In genomic region chr7:34805042-34805441, GRCm38 (mm10) we compare ENCODE assay signal across 22 mouse cellular contexts. TPM values are rescaled to one million over a fixed set of nuclear protein-coding genes. Genes with fewer than 3 reads are reported as not detected.
DNase-seq lines count a peak whose midpoint lies in the region; ATAC-seq and TF ChIP-seq lines count a peak whose summit lies in the region.
"Had no signal": no experiment of that assay in that cellular context is flagged by ENCODE, and none has a peak within 500 bp of the region (broad histone marks: within the 10 kb centered on the region; RNA-seq: fewer than 3 reads in every experiment).

No protein-coding gene starts in this region.

- peaks cover 10% of the 10 kb centered on the region for H3K4me1 ChIP-seq in midbrain, embryonic 12.5 days
- H3K4me1 ChIP-seq in midbrain, postnatal 0 days (ENCODE audit: insufficient read depth, low read length), result peaks cover 1% of the 10 kb centered on the region; the same call in 1 of the 2 replicates
- H3K4me1 ChIP-seq in hindbrain, embryonic 13.5 days (replicated peaks), result peaks cover 56% of the 10 kb centered on the region
- peaks cover 13% of the 10 kb centered on the region for H3K4me1 ChIP-seq in kidney, postnatal 0 days (replicated peaks; ENCODE audit: insufficient read depth, low read length)
- H3K4me1 ChIP-seq: lung, embryonic 15.5 days had no signal

- H3K4me2 ChIP-seq in midbrain, embryonic 12.5 days (replicated peaks), result peak overlapping the region; percentile 23; the same call in 1 of the 2 replicates
- H3K4me2 ChIP-seq in midbrain, postnatal 0 days (ENCODE audit: low read depth, low read length, poor library complexity, severe bottlenecking), result no peak overlapping the region
- 0 out of 2 replicates have a peak overlapping the region, but pooled peaks have one; percentile 9 for H3K4me2 ChIP-seq in hindbrain, embryonic 13.5 days
- H3K4me2 ChIP-seq in kidney, postnatal 0 days (ENCODE audit: low read length), result no peak overlapping the region
- H3K4me2 ChIP-seq: forebrain, embryonic 13.5 days; heart, embryonic 11.5 days; limb, embryonic 15.5 days; lung, embryonic 15.5 days had no signal

- no peak for DNase-seq in midbrain, postnatal 0 days (ENCODE audit: low spot score)
- peak; percentile 60 for DNase-seq in kidney, adult 11 months
- DNase-seq in kidney, postnatal 0 days (ENCODE audit: low spot score), result no peak
- DNase-seq in gastrocnemius, postnatal 4 days (ENCODE audit: low spot score in 2 of 2), result no peak
- no peak for DNase-seq in ovary, adult 18-20 months (ENCODE audit: low spot score)
- DNase-seq: adrenal gland, postnatal 10 days; B cell, adult 2 months; cerebellum, adult 11 months; cerebellum, postnatal 14 days; gastrocnemius, postnatal 25 days; heart, postnatal 14 days; layer of hippocampus, adult 9-11 months; right cerebral cortex, adult 18-20 months; spleen, adult 18-20 months had no signal

- TF ChIP-seq CTCF in midbrain, postnatal 0 days (IDR thresholded peaks at IDR 0.05), result no peak
- no peak for TF ChIP-seq CTCF in kidney, postnatal 0 days (IDR thresholded peaks at IDR 0.05; ENCODE audit: low read depth)

- peaks cover 54% of the 10 kb centered on the region for H3K27me3 ChIP-seq in midbrain, embryonic 12.5 days
- no peaks in the 10 kb centered on the region for H3K27me3 ChIP-seq in midbrain, postnatal 0 days (ENCODE audit: insufficient read depth, low read length)
- peaks cover 17% of the 10 kb centered on the region for H3K27me3 ChIP-seq in hindbrain, embryonic 13.5 days
- no peaks in the 10 kb centered on the region for H3K27me3 ChIP-seq in kidney, postnatal 0 days (ENCODE audit: insufficient read depth, low read length)

- H3K27ac ChIP-seq in midbrain, embryonic 12.5 days (replicated peaks), result peak overlapping the region; percentile 42; the same call in 1 of the 2 replicates
- no peak overlapping the region for H3K27ac ChIP-seq in midbrain, postnatal 0 days (ENCODE audit: low read depth, low read length)
- peak overlapping the region; percentile 65; the same call in 1 of the 2 replicates for H3K27ac ChIP-seq in hindbrain, embryonic 13.5 days
- H3K27ac ChIP-seq in kidney, postnatal 0 days, result peak overlapping the region; percentile 43
- H3K27ac ChIP-seq: forebrain, embryonic 13.5 days; limb, embryonic 15.5 days; lung, embryonic 15.5 days had no signal

- H3K9ac ChIP-seq in midbrain, embryonic 12.5 days (replicated peaks), result no peak overlapping the region
- H3K9ac ChIP-seq in midbrain, postnatal 0 days (replicated peaks; ENCODE audit: low read length, poor library complexity, severe bottlenecking), result no peak overlapping the region
- no peak overlapping the region for H3K9ac ChIP-seq in hindbrain, embryonic 13.5 days
- H3K9ac ChIP-seq in kidney, postnatal 0 days (ENCODE audit: low read depth, low read length), result no peak overlapping the region
- H3K9ac ChIP-seq: forebrain, embryonic 13.5 days; limb, embryonic 15.5 days; lung, embryonic 15.5 days had no signal

- no peaks in the 10 kb centered on the region for H3K9me3 ChIP-seq in midbrain, embryonic 12.5 days
- H3K9me3 ChIP-seq in midbrain, postnatal 0 days (ENCODE audit: low read length), result no peaks in the 10 kb centered on the region
- no peaks in the 10 kb centered on the region for H3K9me3 ChIP-seq in hindbrain, embryonic 13.5 days
- no peaks in the 10 kb centered on the region for H3K9me3 ChIP-seq in kidney, postnatal 0 days (replicated peaks; ENCODE audit: low read length)
- H3K9me3 ChIP-seq: forebrain, embryonic 13.5 days; limb, embryonic 15.5 days; lung, embryonic 15.5 days had no signal

- no peak overlapping the region for H3K4me3 ChIP-seq in midbrain, embryonic 12.5 days
- H3K4me3 ChIP-seq in midbrain, postnatal 0 days (ENCODE audit: low read depth, low read length), result no peak overlapping the region
- H3K4me3 ChIP-seq in hindbrain, embryonic 13.5 days, result no peak overlapping the region
- no peak overlapping the region for H3K4me3 ChIP-seq in kidney, postnatal 0 days (replicated peaks; ENCODE audit: low read depth, low read length)
- H3K4me3 ChIP-seq: forebrain, embryonic 13.5 days; limb, embryonic 15.5 days; lung, embryonic 15.5 days had no signal

- no peak for ATAC-seq in midbrain, embryonic 12.5 days (ENCODE audit: low FRiP score, low read depth)
- ATAC-seq in midbrain, postnatal 0 days (ENCODE audit: low FRiP score), result no peak
- ATAC-seq in hindbrain, embryonic 13.5 days (ENCODE audit: low FRiP score), result no peak
- ATAC-seq in kidney, postnatal 0 days (replicated peaks; ENCODE audit: low FRiP score, low read depth), result peak; percentile 77
- no peak for ATAC-seq in frontal cortex, adult (ENCODE audit: low TSS enrichment)
- ATAC-seq: forebrain, embryonic 13.5 days; inflammation-experienced regulatory T-cells, adult 6 months had no signal

- 92% methylated on average over 2 of the region's 2 CpGs for WGBS in midbrain, embryonic 12.5 days
- 83% methylated on average over 2 of the region's 2 CpGs for WGBS in midbrain, postnatal 0 days
- 78% methylated on average over 2 of the region's 2 CpGs for WGBS in hindbrain, embryonic 13.5 days
- 64% methylated on average over 2 of the region's 2 CpGs for WGBS in kidney, postnatal 0 days

- H3K36me3 ChIP-seq in midbrain, embryonic 12.5 days, result no peaks in the 10 kb centered on the region
- H3K36me3 ChIP-seq in midbrain, postnatal 0 days (ENCODE audit: insufficient read depth, low read length), result no peaks in the 10 kb centered on the region
- H3K36me3 ChIP-seq in hindbrain, embryonic 13.5 days, result no peaks in the 10 kb centered on the region
- H3K36me3 ChIP-seq in kidney, postnatal 0 days (ENCODE audit: insufficient read depth, low read length), result no peaks in the 10 kb centered on the region
- H3K36me3 ChIP-seq: limb, embryonic 15.5 days; lung, embryonic 15.5 days had no signal

RNA-seq across cellular contexts. Expression of gene Chst8, which starts 7.5 kb away (rescaled TPM):
- 15.7 and 18.9 TPM in 2 replicates for polyA plus RNA-seq in midbrain, embryonic 12.5 days (2016; fragmentation: Nextera tagmentation; extraction: Ambion mirVana)
- 17.4 and 20.1 TPM in 2 replicates for total RNA-seq in midbrain, postnatal 0 days (2014; rRNA removed)
- polyA plus RNA-seq in midbrain, postnatal 0 days (2015; fragmentation: Nextera tagmentation; extraction: Ambion mirVana), result 13.5 and 16.2 TPM in 2 replicates
- polyA plus RNA-seq in hindbrain, embryonic 13.5 days (2015; fragmentation: Nextera tagmentation; extraction: Ambion mirVana), result 18.0 and 18.3 TPM in 2 replicates
- polyA plus RNA-seq in kidney, postnatal 0 days (2015; fragmentation: Nextera tagmentation; extraction: Ambion mirVana), result 14.1 and 16.8 TPM in 2 replicates
- 1 to 10 TPM in 1 of 2 experiments, under 1 TPM in 1; 0.83 to 1.3 TPM for total RNA-seq in gastrocnemius, postnatal 4 days (2021)
- polyA plus RNA-seq: inflammation-experienced regulatory T-cells, adult 6 months had no signal

Comparison
In these comparisons a context has a peak if more than half of its experiments do, and no peak if none do; other contexts are left out.
1. H3K4me2 ChIP-seq: peak in midbrain, embryonic 12.5 days (single experiment) and hindbrain, embryonic 13.5 days (single experiment); none in midbrain, postnatal 0 days (single experiment) and kidney, postnatal 0 days (single experiment).